Mouse (Mus musculus) spleen, adult 2 months (tissue): ENCODE measurements around the gene Mapkap1. TPM values are rescaled to one million over a fixed set of nuclear protein-coding genes. Genes with fewer than 3 reads are reported as not detected.

Experiments used
- DNase-seq, 2 experiments: peaks; one replicate each; pipeline versions ENCODE4 v3.0.0 to v3.0.0-alpha.2; 2012 to 2021; ENCODE audit warnings: low spot score in 2 of 2, low read depth in 1 of 2
- H3K27ac ChIP-seq: fragments of 200-500 bp; 2 replicates; pipeline ENCODE4 v1.5.1; 2012; ENCODE audit warnings: low read length, inconsistent platforms; ENCODE audit not compliant: insufficient read depth
- H3K27me3 ChIP-seq: fragments of 200-500 bp; 2 replicates; pipeline ENCODE4 v1.6.1; 2012; ENCODE audit warnings: mild to moderate bottlenecking, moderate library complexity, low read length, inconsistent platforms; ENCODE audit not compliant: control insufficient read depth, insufficient read depth
- H3K36me3 ChIP-seq: fragments of 200-500 bp; 2 replicates; pipeline ENCODE4 v1.6.1; 2012; ENCODE audit warnings: mild to moderate bottlenecking, low read length, inconsistent platforms; ENCODE audit not compliant: control insufficient read depth, insufficient read depth
- H3K4me1 ChIP-seq: fragments of 200-500 bp; 2 replicates; pipeline ENCODE4 v1.6.1; 2011; ENCODE audit warnings: inconsistent platforms; ENCODE audit not compliant: control insufficient read depth, insufficient read depth, insufficient read length
- H3K4me3 ChIP-seq: fragments of 200-500 bp; 2 replicates; pipeline ENCODE4 v1.5.1; 2011; ENCODE audit warnings: mild to moderate bottlenecking, inconsistent platforms; ENCODE audit not compliant: insufficient read depth, insufficient read length; ENCODE audit errors: extremely low read depth
- CTCF ChIP-seq: fragments of 200-500 bp; IDR thresholded peaks from 2 replicates; pipeline ENCODE4 v1.5.1; 2011; ENCODE audit warnings: mild to moderate bottlenecking, inconsistent platforms; ENCODE audit not compliant: insufficient read depth, insufficient read length, insufficient replicate concordance; ENCODE audit errors: extremely low read depth
- POLR2A ChIP-seq: fragments of 200-500 bp; IDR thresholded peaks from 2 replicates; pipeline ENCODE4 v1.6.1; 2011; ENCODE audit warnings: low read depth, low read length, inconsistent platforms
- WGBS: fragments of 180-500 bp; shearing (Covaris S2); methylation state at CpG from one replicate; pipeline ENCODE4 v1.1.7; 2018; 5-methylcytosine and 5-hydroxymethylcytosine counted together
- polyA plus RNA-seq: library from polyadenylated mRNA; depleted of rRNA; stranded (reverse); fragments of >200 nt; gene quantifications from 2 replicates; pipeline ENCODE4 v1.2.3, GENCODE M21; 2012

The Mapkap1 gene
- polyA plus RNA-seq, 1 experiment: 19.0 TPM

DNA sequence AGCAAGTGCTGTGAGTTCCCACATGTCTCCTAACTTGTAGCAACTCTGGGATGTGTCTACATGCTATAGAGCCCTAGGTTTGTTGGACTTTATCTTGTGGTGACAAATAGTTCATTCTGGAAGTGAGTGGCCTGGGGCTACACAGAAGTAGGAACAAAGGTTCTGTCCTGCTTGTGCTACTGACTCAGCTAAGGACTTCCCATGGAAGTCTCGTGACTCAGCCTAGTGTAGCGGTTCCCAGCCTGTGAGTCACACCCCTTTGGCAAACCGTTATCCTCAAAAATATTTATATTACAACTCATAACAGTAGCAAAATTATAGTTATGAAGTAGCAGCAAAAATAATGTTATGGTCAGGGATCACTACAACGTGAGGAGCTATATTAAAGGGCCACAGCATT is 202.9 kb downstream of the Mapkap1 start:
- H3K27me3 ChIP-seq: no peaks in the 10 kb centered on the region
- no peaks in the 10 kb centered on the region for H3K4me1 ChIP-seq
- H3K27ac ChIP-seq: no peak overlapping the region
- no peak overlapping the region for H3K4me3 ChIP-seq
- no peaks in the 10 kb centered on the region; the same call in 1 of the 2 replicates for H3K36me3 ChIP-seq
- no peak for DNase-seq
- 87% methylated on average over 4 of the region's 4 CpGs for WGBS
- TF ChIP-seq CTCF (no peak), POLR2A (no peak)

DNA sequence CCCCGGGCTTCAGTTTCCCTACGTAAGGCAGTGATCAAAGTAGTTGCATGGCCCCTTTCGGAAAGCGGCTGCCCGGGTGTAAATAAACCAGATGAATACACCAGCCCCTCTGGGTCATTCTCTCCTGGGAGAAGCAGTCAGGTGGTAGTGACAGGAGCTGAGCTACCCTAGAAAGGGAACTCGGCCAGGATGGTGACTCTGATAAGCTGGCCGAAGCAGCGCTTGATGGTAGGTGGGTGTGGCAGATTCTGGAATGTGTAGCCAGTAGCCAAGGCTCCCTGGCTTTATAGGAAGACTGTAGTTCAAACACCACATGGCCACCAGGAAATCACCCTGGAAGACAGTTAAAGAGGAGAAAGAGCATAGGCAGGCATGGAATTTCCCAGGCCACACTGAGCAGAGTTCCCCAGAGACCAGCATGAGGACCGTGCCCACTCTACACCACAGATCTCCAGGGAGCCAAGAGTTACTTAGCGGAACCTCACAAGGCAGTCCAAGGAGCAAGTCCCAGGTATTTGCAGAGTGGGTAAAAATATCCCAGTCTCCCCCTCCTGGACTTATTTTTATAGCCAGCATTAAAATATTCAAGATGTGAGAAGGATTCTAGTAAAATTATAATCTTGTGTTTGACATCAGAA is 214.3 kb downstream of the Mapkap1 start:
- H3K27ac ChIP-seq: no peak overlapping the region
- no peak for DNase-seq
- no peak overlapping the region for H3K4me3 ChIP-seq
- 49% methylated on average over 10 of the region's 10 CpGs for WGBS
- H3K27me3 ChIP-seq: no peaks in the 10 kb centered on the region
- H3K4me1 ChIP-seq: no peaks in the 10 kb centered on the region
- H3K36me3 ChIP-seq: peaks cover 10% of the 10 kb centered on the region
- TF ChIP-seq CTCF: no peak
- TF ChIP-seq POLR2A: no peak

DNA sequence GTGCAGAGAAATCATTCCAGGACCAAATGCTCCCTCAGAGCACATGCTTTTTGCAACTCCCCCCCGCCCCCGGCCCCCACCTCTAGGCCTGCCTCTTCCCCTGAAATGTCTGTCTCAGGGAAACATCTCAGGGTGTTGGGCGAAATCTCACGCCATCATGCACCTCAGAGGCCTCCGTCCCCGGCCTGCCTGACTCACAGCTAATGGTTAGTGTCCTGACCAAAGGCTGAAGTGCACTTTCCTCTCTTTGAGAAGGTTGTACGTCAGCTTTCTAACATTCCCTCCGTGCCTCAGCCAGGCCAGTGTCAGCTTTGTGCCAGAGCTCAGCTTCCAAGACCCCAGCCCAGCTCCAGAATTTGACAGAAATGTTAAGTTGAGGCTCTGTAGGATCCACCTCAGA is 214.9 kb downstream of the Mapkap1 start:
- Histone ChIP-seq H3K27ac (no peak overlapping the region), H3K4me3 (no peak overlapping the region), H3K4me1 (no peaks in the 10 kb centered on the region), H3K36me3 (peaks cover 10% of the 10 kb centered on the region), H3K27me3 (no peaks in the 10 kb centered on the region)
- DNase-seq: no peak
- WGBS: 92% methylated on average over 8 of the region's 8 CpGs
- TF ChIP-seq CTCF (no peak), POLR2A (no peak)

DNA sequence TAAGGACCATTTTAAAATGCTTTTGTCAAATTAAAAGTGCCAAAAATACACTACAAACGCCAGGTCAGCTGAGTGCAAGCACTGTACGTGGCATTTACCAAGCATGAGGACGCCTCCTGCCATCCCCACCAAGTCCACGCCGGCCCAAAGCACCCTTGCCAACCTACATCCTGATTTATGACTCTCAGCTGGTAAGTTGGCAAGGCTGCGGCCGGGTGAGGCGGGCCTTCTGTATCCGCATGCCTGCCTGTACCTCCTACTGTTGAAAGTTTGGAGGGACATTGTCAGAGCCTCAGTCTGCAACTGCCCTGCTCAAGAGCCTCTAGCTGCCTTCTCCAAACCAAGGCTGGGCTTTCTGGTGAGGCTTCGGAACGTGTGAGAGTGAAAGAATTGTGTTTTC is 215.9 kb downstream of the Mapkap1 start:
- no peak for TF ChIP-seq POLR2A
- no peak for TF ChIP-seq CTCF
- DNase-seq: no peak
- Histone ChIP-seq H3K36me3 (peaks cover 10% of the 10 kb centered on the region), H3K27ac (no peak overlapping the region), H3K4me1 (no peaks in the 10 kb centered on the region), H3K27me3 (no peaks in the 10 kb centered on the region), H3K4me3 (no peak overlapping the region)
- 53% methylated on average over 11 of the region's 11 CpGs for WGBS

DNA sequence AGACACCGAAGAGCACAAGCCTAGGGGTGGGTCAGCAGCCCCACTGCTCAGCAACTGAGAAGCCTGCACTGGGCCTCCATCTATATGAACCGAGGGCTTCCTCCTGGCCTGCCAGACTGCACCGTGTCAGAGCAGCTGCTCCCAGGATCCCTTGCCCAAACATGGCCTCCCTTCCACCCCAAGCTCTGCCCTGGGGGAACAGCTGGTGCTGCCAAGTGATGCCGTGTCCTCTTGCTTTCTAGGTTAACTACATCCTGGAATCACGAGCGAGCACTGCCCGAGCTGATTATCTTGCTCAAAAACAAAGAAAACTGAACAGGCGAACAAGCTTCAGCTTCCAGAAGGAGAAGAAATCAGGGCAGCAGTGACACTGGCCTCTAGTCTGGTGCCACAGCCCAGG is 216.6 kb downstream of the Mapkap1 start:
- no peak overlapping the region for H3K27ac ChIP-seq
- H3K36me3 ChIP-seq: peaks cover 10% of the 10 kb centered on the region
- no peaks in the 10 kb centered on the region for H3K27me3 ChIP-seq
- H3K4me3 ChIP-seq: no peak overlapping the region
- WGBS: 81% methylated on average over 8 of the region's 8 CpGs
- no peak for TF ChIP-seq CTCF
- TF ChIP-seq POLR2A: no peak
- no peak for DNase-seq
- H3K4me1 ChIP-seq: no peaks in the 10 kb centered on the region

DNA sequence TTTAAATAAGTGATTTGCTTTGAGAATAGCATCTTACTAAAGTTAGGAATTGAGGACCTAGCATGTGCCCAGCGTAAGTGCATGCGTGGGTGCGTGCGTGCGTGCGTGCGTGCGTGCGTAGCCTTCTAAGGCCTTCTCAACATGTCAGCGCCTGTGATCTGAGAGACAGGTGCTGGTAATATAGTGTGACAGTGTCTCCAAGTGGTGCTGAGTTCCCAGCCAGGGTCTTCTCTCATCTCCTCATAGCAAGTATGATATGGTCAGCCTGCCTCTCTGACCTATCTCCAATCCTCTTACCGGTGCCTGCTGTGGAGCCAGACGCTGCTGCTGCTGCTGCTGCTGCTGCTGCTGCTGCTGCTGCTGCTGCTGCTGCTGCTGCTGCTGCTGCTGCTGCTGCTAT is 217.5 kb downstream of the Mapkap1 start:
- no peaks in the 10 kb centered on the region for H3K27me3 ChIP-seq
- H3K27ac ChIP-seq: no peak overlapping the region
- H3K4me1 ChIP-seq: no peaks in the 10 kb centered on the region
- 96% methylated on average over 12 of the region's 12 CpGs for WGBS
- DNase-seq: no peak
- no peak for TF ChIP-seq POLR2A
- TF ChIP-seq CTCF: no peak
- H3K4me3 ChIP-seq: no peak overlapping the region
- peaks cover 10% of the 10 kb centered on the region for H3K36me3 ChIP-seq

DNA sequence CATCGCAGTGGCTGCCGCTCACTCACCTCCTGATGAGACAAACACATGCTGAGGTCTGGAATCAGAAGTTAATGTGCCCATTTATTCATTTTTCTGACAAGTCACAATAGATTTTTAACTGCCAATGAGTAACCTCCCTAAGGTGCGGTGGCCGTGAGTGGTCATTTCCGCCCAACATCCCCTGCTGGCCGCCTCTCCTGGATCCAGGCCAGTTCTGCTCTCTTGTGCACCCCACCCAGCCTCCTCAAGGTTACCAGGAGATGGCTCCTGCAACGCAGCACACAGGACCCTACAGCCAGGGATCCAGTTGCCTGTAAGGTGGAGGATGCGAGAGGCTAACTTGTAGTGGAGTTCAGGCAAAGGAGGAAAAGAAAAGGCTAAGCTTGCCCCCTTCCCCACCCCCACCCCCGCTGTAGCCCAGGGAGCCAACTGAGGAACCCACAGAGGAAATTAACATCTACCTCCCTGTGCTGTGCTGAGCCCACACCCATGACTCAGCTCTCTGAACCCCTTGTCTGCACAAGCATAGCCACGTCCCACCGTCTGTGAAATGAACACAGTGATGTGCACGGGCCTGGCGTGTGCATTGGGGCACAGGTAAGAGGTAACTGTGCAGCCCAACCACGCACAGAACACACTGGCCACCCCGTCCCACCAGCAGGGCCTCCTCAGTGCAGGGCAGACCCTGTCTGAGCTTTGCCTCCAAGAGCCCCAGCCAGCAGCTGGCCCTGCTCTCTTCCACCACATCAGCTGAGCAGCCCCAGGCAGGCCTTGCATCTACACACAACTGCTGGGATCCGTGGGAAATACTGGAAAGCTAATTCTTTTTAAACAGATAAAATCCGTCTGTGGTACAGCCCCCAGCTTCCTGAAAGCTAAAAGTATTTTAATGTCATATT is 221.0 kb downstream of the Mapkap1 start:
- Histone ChIP-seq H3K36me3 (peaks cover 8% of the 10 kb centered on the region), H3K27me3 (no peaks in the 10 kb centered on the region), H3K4me1 (no peaks in the 10 kb centered on the region), H3K27ac (no peak overlapping the region), H3K4me3 (no peak overlapping the region)
- DNase-seq: no peak
- TF ChIP-seq CTCF (no peak), POLR2A (no peak)
- 42% methylated on average over 17 of the region's 17 CpGs for WGBS
